Mouse (Mus musculus) Patski (cell line): ENCODE results near the gene Hyou1. TPM values are rescaled to one million over a fixed set of nuclear protein-coding genes. Genes with fewer than 3 reads are reported as not detected.

Experiments
- ATAC-seq: fragments of 100-300 bp; one replicate; pipeline ENCODE4 v1.8.0; 2021
- CTCF ChIA-PET: fragments of 350-600 bp; sonication (Branson Sonifier 250); formaldehyde crosslinking; loops from one replicate; lab custom pipeline; 2022; ENCODE audit warnings: inconsistent platforms; lab: Charles Lee
- POLR2A ChIA-PET: fragments of 350-600 bp; sonication (Branson Sonifier 250); formaldehyde crosslinking; loops from one replicate; lab custom pipeline; 2022; ENCODE audit warnings: antibody characterized with exemption, inconsistent platforms; lab: Charles Lee
- DNase-seq: peaks from one replicate; pipeline ENCODE4 v3.0.0-alpha.2; 2011; ENCODE audit warnings: low read depth, low spot score
- H3K27me3 ChIP-seq: fragments of 371-371 bp; one replicate; pipeline ENCODE4 v1.5.1; 2021
- CTCF ChIP-seq: fragments of 100-300 bp; IDR thresholded peaks from one replicate; pipeline ENCODE4 v1.5.1; 2021
- in situ Hi-C: fragments of 300-500 bp; cut with MboI; formaldehyde crosslinking; loops from 3 replicates; pipeline ENCODE4 v1.11.1; 2018; ENCODE audit warnings: low pct_unique_long_range_greater_than_20kb, mixed read lengths
- polyA plus RNA-seq: library from polyadenylated mRNA; unstranded; gene quantifications from one replicate; pipeline ENCODE4 v1.2.3, GENCODE M21; 2021

Gene Hyou1
- polyA plus RNA-seq, 1 experiment from 2014 or later = 190 TPM

- no peak for TF ChIP-seq CTCF
- no peaks in the 10 kb centered on the region for H3K27me3 ChIP-seq
- no peak for DNase-seq
- CTCF ChIA-PET = interaction anchor here (1.2 to 2.9 kb wide), 2 partner anchors 14 to 16 kb away, joined by 3 to 9 read pairs; partner anchors contain the start of gene Vps11
- no peak for ATAC-seq
- POLR2A ChIA-PET = interaction anchor here (0.7 to 0.8 kb wide), 3 partner anchors 17 to 57 kb away, joined by 3 read pairs; partner anchors contain the start of gene Vps11
- in situ Hi-C loops = no loop called here
Observed at GRCm38 (mm10) chr9:44378153-44378730, 1.0 kb upstream of the Hyou1 start.

DNA sequence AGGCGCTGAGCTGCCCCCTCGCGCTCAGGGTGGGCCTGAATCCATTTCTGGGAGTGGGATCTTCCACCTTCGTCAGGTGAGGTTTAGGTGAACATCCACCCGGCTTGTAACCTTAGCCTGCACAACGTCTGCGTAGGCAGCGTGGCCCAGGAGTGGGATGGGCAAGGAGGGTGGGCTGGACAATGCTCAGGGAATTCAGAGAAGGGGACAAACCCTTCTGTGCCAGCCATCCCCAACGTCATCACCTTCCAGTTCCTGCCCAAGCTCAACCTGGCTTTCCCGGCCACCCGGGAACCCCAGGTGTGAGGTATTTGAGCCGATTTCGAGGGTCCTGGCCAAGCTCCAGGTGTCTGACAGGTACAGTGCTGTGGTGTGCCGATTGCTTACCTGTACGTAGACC is 572 bp downstream of the Hyou1 start:
- DNase-seq (no peak), ATAC-seq (peak; percentile 1)
- ChIA-PET POLR2A (interaction anchor here (1.3 to 1.9 kb wide), 3 partner anchors 9 to 45 kb away, joined by 5 to 7 read pairs (median 7); partner anchors contain the start of genes H2afx and Vps11), CTCF (interaction anchor here (1.2 to 2.0 kb wide), 3 partner anchors 9 to 18 kb away, joined by 3 to 6 read pairs (median 6); partner anchors contain the start of gene Vps11)
- H3K27me3 ChIP-seq = no peaks in the 10 kb centered on the region
- no peak for TF ChIP-seq CTCF
- in situ Hi-C loops = no loop called here

GRCm38 (mm10) chr9:44384596-44384995 is 5.3 kb downstream of the Hyou1 start:
- H3K27me3 ChIP-seq = no peaks in the 10 kb centered on the region
- POLR2A ChIA-PET = no interaction called here
- no peak for DNase-seq
- TF ChIP-seq CTCF = no peak
- ATAC-seq = no peak
- CTCF ChIA-PET = interaction anchor here (0.6 kb wide), 1 partner anchor 27 kb away, joined by 3 read pairs; no protein-coding TSS in a partner anchor
- in situ Hi-C loops = no loop called here

GRCm38 (mm10) chr9:44387221-44387620 is 7.9 kb downstream of the Hyou1 start:
- ChIA-PET POLR2A (no interaction called here), CTCF (no interaction called here)
- no peak for TF ChIP-seq CTCF
- ATAC-seq = no peak
- no peak for DNase-seq
- no peaks in the 10 kb centered on the region for H3K27me3 ChIP-seq
- in situ Hi-C loops = no loop called here

DNA sequence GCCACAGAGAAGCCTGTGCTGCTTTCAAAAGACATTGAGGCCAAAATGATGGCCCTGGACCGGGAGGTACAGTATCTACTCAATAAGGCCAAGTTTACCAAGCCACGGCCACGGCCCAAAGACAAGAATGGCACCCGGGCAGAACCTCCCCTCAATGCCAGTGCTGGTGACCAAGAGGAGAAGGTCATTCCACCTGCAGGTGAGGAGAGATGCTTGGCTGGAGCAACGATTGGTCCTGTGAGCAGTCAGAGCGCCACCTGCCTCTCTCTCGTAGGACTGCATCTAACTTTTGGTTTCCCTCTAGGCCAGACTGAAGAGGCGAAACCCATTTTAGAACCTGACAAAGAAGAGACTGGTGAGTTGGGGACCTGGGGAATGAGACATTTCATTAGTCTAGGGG is 10.0 kb downstream of the Hyou1 start:
- no peaks in the 10 kb centered on the region for H3K27me3 ChIP-seq
- ATAC-seq (no peak), DNase-seq (no peak)
- TF ChIP-seq CTCF = no peak
- POLR2A ChIA-PET = interaction anchor here (1.6 kb wide), 1 partner anchor 10 kb away, joined by 7 read pairs; the partner anchor contains the start of gene Hyou1
- CTCF ChIA-PET = interaction anchor here (1.0 to 1.3 kb wide), 3 partner anchors 9 to 24 kb away, joined by 3 to 6 read pairs (median 3); partner anchors contain the start of gene Hyou1
- in situ Hi-C loops = no loop called here

GRCm38 (mm10) chr9:44391466-44391865 is 12.2 kb downstream of the Hyou1 start:
- ChIA-PET CTCF (no interaction called here), POLR2A (interaction anchor here (0.6 kb wide), 1 partner anchor 472 kb away, joined by 5 read pairs; no protein-coding TSS in a partner anchor)
- in situ Hi-C loops = no loop called here
- ATAC-seq (peak; percentile 44), DNase-seq (no peak)
- TF ChIP-seq CTCF = no peak
- no peaks in the 10 kb centered on the region for H3K27me3 ChIP-seq

DNA sequence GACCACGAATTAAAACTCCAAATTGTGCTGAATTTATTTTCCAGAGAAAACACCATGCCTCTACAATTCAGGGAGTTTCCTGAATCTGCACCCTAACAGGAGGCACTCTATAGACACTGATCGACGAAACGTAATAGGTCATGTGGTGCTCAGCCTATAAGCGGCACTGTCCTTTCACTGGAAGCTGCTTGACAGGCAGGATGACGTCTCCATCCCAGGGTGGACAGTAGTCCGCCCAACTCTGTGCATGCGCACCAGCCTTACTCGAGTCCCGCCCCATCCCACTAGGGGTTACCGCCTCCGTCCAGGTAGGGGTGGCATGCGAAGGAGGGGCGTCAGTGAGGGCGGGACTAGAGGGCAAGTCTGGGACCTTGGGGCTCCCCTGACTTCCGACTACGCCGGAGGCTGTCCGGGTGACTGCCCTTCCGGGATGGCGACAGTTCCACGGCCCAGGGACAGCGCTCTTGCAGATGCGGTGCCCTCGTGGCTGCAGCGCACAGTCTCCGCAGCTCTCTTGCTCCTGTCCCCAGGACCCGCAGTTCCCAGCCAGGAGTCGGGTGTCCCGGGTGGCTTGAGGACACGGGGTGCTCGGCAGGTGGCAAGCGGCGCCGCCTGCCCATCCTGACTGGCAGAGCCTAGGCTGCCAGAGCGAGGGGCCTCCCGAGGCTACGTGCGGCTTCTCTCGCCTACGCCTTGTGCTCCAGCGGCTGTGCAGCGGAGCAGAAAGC is 17.6 kb downstream of the Hyou1 start, which contains the start of gene Slc37a4:
Gene Slc37a4 (plus strand): TSS at position 169 of the 728 bp plus-strand sequence.
- ATAC-seq (peak; percentile 91), DNase-seq (peak; percentile 88)
- POLR2A ChIA-PET = interaction anchor here (3.4 kb wide), 1 partner anchor 11 kb away, joined by 15 read pairs; the partner anchor contains the start of genes Rps25 and Trappc4
- TF ChIP-seq CTCF = no peak
- no peaks in the 10 kb centered on the region for H3K27me3 ChIP-seq
- in situ Hi-C loops = no loop called here
- CTCF ChIA-PET = no interaction called here

GRCm38 (mm10) chr9:44398087-44398486 is 18.8 kb downstream of the Hyou1 start:
- in situ Hi-C loops = no loop called here
- ATAC-seq = peak; percentile 29
- POLR2A ChIA-PET = interaction anchor here (0.6 to 3.4 kb wide), 5 partner anchors 9 to 204 kb away, joined by 3 to 15 read pairs (median 3); partner anchors contain the start of genes H2afx, Rps25 and Trappc4

DNA sequence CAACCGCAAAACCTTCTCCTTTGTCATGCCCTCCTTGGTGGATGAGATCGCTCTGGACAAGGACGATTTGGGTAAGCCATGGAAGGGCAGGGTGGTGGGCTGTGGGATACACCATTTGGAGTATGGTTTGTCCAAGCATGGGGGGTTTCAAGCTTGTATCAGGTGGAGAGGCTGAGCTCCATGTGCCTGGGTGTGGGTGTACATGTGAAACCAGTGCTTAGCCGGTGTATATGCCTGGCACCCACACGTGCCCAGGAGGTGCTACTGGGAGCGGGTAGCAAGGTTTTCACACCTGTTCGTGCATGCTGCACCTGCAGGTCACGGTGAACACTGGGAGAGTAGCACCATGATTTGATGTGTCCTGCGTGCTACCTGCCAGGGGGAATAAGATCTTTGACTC is 19.3 kb downstream of the Hyou1 start:
- H3K27me3 ChIP-seq = no peaks in the 10 kb centered on the region
- CTCF ChIA-PET = interaction anchor here (1.6 kb wide), 1 partner anchor 9 kb away, joined by 3 read pairs; the partner anchor contains the start of gene Trappc4
- no peak for TF ChIP-seq CTCF
- POLR2A ChIA-PET = interaction anchor here (0.8 to 3.4 kb wide), 4 partner anchors 9 to 64 kb away, joined by 3 to 15 read pairs (median 4); partner anchors contain the start of genes H2afx, Rps25 and Trappc4
- in situ Hi-C loops = no loop called here
- DNase-seq (no peak), ATAC-seq (no peak)

More at GRCm38 (mm10) chr9:44398087-44398486, 18.8 kb downstream of the Hyou1 start:
- no peak for TF ChIP-seq CTCF
- peak; percentile 30 for DNase-seq
- no peaks in the 10 kb centered on the region for H3K27me3 ChIP-seq
- CTCF ChIA-PET = interaction anchor here (1.6 kb wide), 1 partner anchor 9 kb away, joined by 3 read pairs; the partner anchor contains the start of gene Trappc4

DNA sequence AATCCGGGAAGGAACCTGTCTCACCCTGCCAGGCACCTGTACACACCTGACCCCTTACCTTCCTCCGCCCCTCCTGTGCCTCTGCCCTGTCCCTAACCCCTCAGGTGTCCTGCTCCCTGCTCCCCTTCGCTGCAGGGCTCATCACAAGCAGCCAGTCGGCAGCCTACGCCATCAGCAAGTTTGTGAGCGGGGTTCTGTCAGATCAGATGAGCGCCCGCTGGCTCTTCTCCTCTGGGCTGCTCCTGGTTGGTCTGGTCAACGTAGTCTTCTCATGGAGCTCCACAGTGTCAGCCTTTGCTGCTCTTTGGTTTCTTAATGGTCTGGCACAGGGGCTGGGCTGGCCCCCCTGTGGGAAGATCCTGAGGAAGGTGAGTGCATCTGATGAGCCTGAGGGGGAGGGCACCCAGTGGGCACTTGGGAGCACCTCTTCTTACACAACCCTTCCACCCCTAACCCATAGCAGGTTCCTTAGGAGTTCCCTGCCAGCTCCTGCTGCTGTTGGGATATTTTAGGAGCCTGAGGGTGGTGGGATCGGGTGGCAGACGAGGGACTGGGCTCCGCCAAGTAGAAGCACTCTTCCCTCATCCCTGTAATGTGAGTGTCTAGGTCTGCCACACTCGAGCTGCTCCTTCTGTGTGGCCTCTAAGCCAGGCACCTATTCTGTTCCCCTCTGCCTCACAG is 20.0 kb downstream of the Hyou1 start:
- no peaks in the 10 kb centered on the region for H3K27me3 ChIP-seq
- ATAC-seq (no peak), DNase-seq (no peak)
- CTCF ChIA-PET = interaction anchor here (0.9 to 1.6 kb wide), 2 partner anchors 8 to 11 kb away, joined by 3 read pairs; partner anchors contain the start of gene Trappc4
- in situ Hi-C loops = no loop called here
- POLR2A ChIA-PET = interaction anchor here (1.0 to 3.4 kb wide), 3 partner anchors 8 to 65 kb away, joined by 4 to 15 read pairs (median 4); partner anchors contain the start of genes Ccdc84, H2afx, Rps25 and Trappc4
- TF ChIP-seq CTCF = no peak
